Mouse (Mus musculus): ENCODE results near the gene Spata48. TPM values are rescaled to one million over a fixed set of nuclear protein-coding genes. Genes with fewer than 3 reads are reported as not detected.

The Spata48 gene
- polyA plus RNA-seq, 1 experiment from 2014 or later = 4.2 TPM

DNA sequence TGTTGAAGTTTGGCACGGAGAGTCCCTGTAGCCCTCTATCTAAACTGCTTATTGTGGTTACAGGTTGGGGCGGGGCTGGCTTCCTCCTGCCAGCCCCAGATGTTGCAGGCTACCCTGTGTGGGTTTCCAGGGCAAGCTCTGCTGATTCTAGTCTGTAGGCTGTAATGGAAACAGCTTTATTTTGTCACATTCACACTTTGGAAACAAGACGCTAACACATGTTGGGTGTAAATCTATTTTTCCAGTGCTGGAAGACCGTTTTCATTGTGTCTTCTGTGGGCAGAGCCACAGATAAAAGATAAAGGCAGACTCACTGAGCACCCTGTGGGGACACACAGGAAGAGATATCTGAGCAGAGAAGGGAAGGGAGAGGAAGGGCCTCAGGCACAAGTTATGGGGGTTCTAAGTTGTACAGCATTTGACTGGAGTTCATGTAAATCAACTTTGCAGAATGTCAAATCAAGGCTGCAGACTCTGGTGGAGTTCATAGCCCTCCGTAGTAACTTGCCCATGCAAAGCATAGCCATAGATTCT is 60.1 kb downstream of the Spata48 start:
- Histone ChIP-seq H3K4me2 (ENCODE audit: low read depth) (no peak overlapping the region), H3K36me3 (ENCODE audit: control insufficient read depth, insufficient read depth, low read length) (no peaks in the 10 kb centered on the region), H3K27me3 (ENCODE audit: control insufficient read depth, insufficient read depth, low read length) (no peaks in the 10 kb centered on the region), H3K27ac (ENCODE audit: low read depth, low read length) (no peak overlapping the region), H3K9ac (ENCODE audit: low read length) (no peak overlapping the region), H3K4me3 (ENCODE audit: low read depth, low read length) (no peak overlapping the region), H3K9me3 (ENCODE audit: control insufficient read depth, low read length) (no peaks in the 10 kb centered on the region), H3K4me1 (ENCODE audit: control insufficient read depth, insufficient read depth, low read length) (no peaks in the 10 kb centered on the region)
- 81% methylated on average over 5 of the region's 5 CpGs for WGBS
- DNase-seq (ENCODE audit: low spot score) = no peak
- ATAC-seq (ENCODE audit: insufficient read depth, low FRiP score, low TSS enrichment) = no peak

DNA sequence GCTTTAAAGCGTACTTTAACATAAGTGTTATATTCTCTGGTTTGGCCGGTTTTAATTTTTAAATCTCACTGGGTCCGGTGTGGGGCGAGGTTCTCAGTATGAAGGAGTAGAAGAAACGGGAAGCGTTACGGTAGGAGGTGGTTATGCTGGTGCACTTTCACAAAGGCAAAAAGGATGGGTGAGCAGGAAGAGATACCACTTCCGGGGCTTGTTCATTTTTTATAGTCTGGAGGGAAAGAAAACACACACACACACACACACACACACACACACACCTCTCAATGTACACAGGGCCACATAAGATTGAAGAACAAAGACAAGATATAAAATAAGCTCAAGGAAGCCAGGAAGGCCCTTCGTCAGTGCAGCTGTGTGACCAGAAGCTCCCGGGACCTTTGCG is 66.9 kb downstream of the Spata48 start:
- DNase-seq (ENCODE audit: low spot score) (no peak), ATAC-seq (ENCODE audit: insufficient read depth, low FRiP score, low TSS enrichment) (no peak)
- Histone ChIP-seq H3K9me3 (ENCODE audit: control insufficient read depth, low read length) (no peaks in the 10 kb centered on the region), H3K4me1 (ENCODE audit: control insufficient read depth, insufficient read depth, low read length) (no peaks in the 10 kb centered on the region), H3K36me3 (ENCODE audit: control insufficient read depth, insufficient read depth, low read length) (no peaks in the 10 kb centered on the region), H3K4me2 (ENCODE audit: low read depth) (no peak overlapping the region), H3K9ac (ENCODE audit: low read length) (no peak overlapping the region), H3K4me3 (ENCODE audit: low read depth, low read length) (no peak overlapping the region), H3K27me3 (ENCODE audit: control insufficient read depth, insufficient read depth, low read length) (no peaks in the 10 kb centered on the region), H3K27ac (ENCODE audit: low read depth, low read length) (no peak overlapping the region)
- WGBS = 84% methylated on average over 11 of the region's 11 CpGs

DNA sequence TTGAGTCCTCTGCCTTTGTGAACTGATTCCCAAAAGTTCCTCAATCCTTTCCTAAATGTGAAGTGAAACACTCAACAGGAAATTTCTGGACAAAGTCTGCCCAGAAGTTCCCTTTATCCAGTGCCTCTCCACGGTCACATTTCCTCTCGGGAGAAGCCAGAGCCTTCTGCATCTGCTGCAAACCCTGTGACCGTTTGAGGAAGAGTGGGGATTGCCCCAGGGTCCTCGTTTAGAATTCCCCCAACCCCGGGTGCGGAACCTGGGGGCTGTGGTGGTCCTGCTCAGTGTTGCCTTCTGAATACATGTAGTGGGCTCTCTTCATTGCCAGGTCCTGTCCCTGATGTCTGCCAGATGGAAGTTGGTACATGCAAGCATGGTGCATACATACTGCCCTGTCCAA is 67.3 kb downstream of the Spata48 start:
- H3K9ac ChIP-seq (ENCODE audit: low read length) = no peak overlapping the region
- no peaks in the 10 kb centered on the region for H3K4me1 ChIP-seq (ENCODE audit: control insufficient read depth, insufficient read depth, low read length)
- no peak overlapping the region for H3K4me3 ChIP-seq (ENCODE audit: low read depth, low read length)
- H3K27me3 ChIP-seq (ENCODE audit: control insufficient read depth, insufficient read depth, low read length) = no peaks in the 10 kb centered on the region
- no peaks in the 10 kb centered on the region for H3K9me3 ChIP-seq (ENCODE audit: control insufficient read depth, low read length)
- no peak for ATAC-seq (ENCODE audit: insufficient read depth, low FRiP score, low TSS enrichment)
- no peak for DNase-seq (ENCODE audit: low spot score)
- no peak overlapping the region for H3K27ac ChIP-seq (ENCODE audit: low read depth, low read length)
- WGBS = 72% methylated on average over 6 of the region's 6 CpGs
- H3K4me2 ChIP-seq (ENCODE audit: low read depth) = no peak overlapping the region
- no peaks in the 10 kb centered on the region for H3K36me3 ChIP-seq (ENCODE audit: control insufficient read depth, insufficient read depth, low read length)

DNA sequence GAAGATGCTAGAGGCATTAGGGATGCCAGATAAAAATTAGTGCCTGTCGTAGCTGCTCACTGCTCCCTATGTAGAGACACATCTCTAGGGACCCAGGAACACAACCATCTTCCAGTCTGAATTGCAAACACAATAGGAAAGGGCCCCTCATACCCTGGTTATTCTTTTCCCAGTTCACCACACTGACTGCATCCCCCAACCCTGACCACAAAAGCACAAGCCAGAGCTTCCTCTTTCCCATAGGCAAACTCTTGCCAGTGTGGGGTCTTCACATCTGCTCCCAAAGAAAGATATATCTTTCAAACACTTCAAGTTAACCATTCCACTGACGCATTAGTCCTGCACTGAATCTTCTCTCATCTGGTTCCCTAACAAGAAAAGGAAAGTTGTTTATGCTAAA is 68.2 kb downstream of the Spata48 start:
- no peak overlapping the region for H3K4me2 ChIP-seq (ENCODE audit: low read depth)
- DNase-seq (ENCODE audit: low spot score) (no peak), ATAC-seq (ENCODE audit: insufficient read depth, low FRiP score, low TSS enrichment) (no peak)
- H3K36me3 ChIP-seq (ENCODE audit: control insufficient read depth, insufficient read depth, low read length) = no peaks in the 10 kb centered on the region
- H3K9ac ChIP-seq (ENCODE audit: low read length) = no peak overlapping the region
- H3K27ac ChIP-seq (ENCODE audit: low read depth, low read length) = no peak overlapping the region
- no peaks in the 10 kb centered on the region for H3K27me3 ChIP-seq (ENCODE audit: control insufficient read depth, insufficient read depth, low read length)
- H3K4me3 ChIP-seq (ENCODE audit: low read depth, low read length) = no peak overlapping the region
- no peaks in the 10 kb centered on the region for H3K4me1 ChIP-seq (ENCODE audit: control insufficient read depth, insufficient read depth, low read length)
- no peaks in the 10 kb centered on the region for H3K9me3 ChIP-seq (ENCODE audit: control insufficient read depth, low read length)
- 78% methylated on average over 2 of the region's 2 CpGs for WGBS

DNA sequence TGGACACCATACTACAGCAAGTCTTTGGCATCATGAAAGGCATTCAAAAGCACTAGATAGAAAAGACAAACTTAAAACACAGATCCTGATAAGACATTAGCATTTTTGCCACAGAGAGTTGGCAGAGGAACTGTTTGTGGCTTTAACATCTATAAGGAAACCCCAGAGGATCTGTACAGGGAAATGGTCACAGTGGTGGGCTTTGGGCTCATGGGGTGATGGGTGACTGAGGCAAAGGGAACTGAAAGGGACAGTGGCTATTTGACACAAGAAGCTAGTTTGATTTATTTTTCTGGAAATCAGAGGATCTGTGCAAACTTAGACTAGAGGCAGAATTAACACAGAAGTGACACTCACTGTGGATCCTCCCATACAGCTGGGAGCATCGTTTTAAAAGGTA is 74.4 kb downstream of the Spata48 start:
- WGBS = 85% methylated on average over 1 of the region's 1 CpGs
- no peak overlapping the region for H3K4me2 ChIP-seq (ENCODE audit: low read depth)
- DNase-seq (ENCODE audit: low spot score) (no peak), ATAC-seq (ENCODE audit: insufficient read depth, low FRiP score, low TSS enrichment) (no peak)
- no peaks in the 10 kb centered on the region for H3K27me3 ChIP-seq (ENCODE audit: control insufficient read depth, insufficient read depth, low read length)
- no peak overlapping the region for H3K4me3 ChIP-seq (ENCODE audit: low read depth, low read length)
- no peaks in the 10 kb centered on the region for H3K9me3 ChIP-seq (ENCODE audit: control insufficient read depth, low read length)
- no peak overlapping the region for H3K9ac ChIP-seq (ENCODE audit: low read length)
- no peaks in the 10 kb centered on the region for H3K36me3 ChIP-seq (ENCODE audit: control insufficient read depth, insufficient read depth, low read length)
- no peak overlapping the region for H3K27ac ChIP-seq (ENCODE audit: low read depth, low read length)
- no peaks in the 10 kb centered on the region for H3K4me1 ChIP-seq (ENCODE audit: control insufficient read depth, insufficient read depth, low read length)

DNA sequence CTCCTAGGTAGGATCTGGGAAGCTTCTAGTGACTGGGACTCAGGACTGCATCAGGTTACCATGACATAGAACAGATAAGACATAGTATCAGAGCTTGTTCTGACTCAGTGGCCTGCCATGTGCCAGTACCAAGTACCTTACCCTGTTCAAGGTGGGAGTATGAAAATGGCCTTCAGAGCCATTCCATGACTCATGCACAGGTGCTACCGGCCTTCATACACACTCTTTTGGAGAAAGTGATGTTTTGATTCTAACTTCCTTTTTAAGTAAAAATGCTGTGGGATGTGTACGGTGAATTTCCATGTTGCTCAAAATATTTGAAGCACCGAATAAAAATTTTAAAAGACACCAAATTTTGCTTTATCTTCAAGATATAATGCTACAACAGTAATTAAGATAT is 84.1 kb downstream of the Spata48 start:
- Histone ChIP-seq H3K4me3 (ENCODE audit: low read depth, low read length) (no peak overlapping the region), H3K4me1 (ENCODE audit: control insufficient read depth, insufficient read depth, low read length) (no peaks in the 10 kb centered on the region), H3K27me3 (ENCODE audit: control insufficient read depth, insufficient read depth, low read length) (no peaks in the 10 kb centered on the region), H3K9me3 (ENCODE audit: control insufficient read depth, low read length) (no peaks in the 10 kb centered on the region), H3K27ac (ENCODE audit: low read depth, low read length) (no peak overlapping the region), H3K4me2 (ENCODE audit: low read depth) (no peak overlapping the region), H3K9ac (ENCODE audit: low read length) (no peak overlapping the region), H3K36me3 (ENCODE audit: control insufficient read depth, insufficient read depth, low read length) (no peaks in the 10 kb centered on the region)
- 93% methylated on average over 3 of the region's 3 CpGs for WGBS
- DNase-seq (ENCODE audit: low spot score) (no peak), ATAC-seq (ENCODE audit: insufficient read depth, low FRiP score, low TSS enrichment) (no peak)

DNA sequence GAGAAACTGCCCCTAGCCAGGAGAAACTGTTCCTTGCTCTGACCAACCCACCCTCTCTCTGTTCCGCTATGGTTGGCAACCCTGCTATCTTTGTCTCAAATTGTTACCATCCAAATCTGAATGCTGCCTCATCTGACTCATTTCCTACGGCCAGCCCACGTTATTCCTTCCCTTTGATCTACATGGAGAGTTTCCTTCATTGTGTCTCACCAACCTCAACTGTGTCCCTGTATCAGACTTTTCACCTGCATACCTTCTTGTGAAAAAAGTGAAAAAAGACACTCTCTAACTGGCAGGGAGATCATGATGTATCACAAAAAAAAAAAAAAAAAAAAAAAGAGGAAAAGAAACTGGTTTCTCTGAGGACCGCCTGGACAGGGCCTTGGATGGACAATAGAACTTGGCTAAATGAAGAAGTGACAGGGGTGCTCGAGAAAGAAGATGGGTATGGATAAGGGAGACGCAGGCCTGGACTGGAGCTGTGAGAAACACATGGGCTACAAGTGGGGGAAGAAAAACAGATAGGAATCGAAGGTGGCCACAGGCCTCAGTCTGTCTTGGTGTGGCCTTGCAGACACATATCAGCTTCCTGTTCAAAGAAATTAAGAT is 85.1 kb downstream of the Spata48 start:
- H3K9me3 ChIP-seq (ENCODE audit: control insufficient read depth, low read length) = no peaks in the 10 kb centered on the region
- no peak overlapping the region for H3K4me3 ChIP-seq (ENCODE audit: low read depth, low read length)
- no peak overlapping the region for H3K9ac ChIP-seq (ENCODE audit: low read length)
- WGBS = 89% methylated on average over 7 of the region's 7 CpGs
- no peak for ATAC-seq (ENCODE audit: insufficient read depth, low FRiP score, low TSS enrichment)
- no peak overlapping the region for H3K4me2 ChIP-seq (ENCODE audit: low read depth)
- no peak for DNase-seq (ENCODE audit: low spot score)
- no peak overlapping the region for H3K27ac ChIP-seq (ENCODE audit: low read depth, low read length)
- H3K27me3 ChIP-seq (ENCODE audit: control insufficient read depth, insufficient read depth, low read length) = no peaks in the 10 kb centered on the region
- H3K36me3 ChIP-seq (ENCODE audit: control insufficient read depth, insufficient read depth, low read length) = no peaks in the 10 kb centered on the region
- H3K4me1 ChIP-seq (ENCODE audit: control insufficient read depth, insufficient read depth, low read length) = no peaks in the 10 kb centered on the region

DNA sequence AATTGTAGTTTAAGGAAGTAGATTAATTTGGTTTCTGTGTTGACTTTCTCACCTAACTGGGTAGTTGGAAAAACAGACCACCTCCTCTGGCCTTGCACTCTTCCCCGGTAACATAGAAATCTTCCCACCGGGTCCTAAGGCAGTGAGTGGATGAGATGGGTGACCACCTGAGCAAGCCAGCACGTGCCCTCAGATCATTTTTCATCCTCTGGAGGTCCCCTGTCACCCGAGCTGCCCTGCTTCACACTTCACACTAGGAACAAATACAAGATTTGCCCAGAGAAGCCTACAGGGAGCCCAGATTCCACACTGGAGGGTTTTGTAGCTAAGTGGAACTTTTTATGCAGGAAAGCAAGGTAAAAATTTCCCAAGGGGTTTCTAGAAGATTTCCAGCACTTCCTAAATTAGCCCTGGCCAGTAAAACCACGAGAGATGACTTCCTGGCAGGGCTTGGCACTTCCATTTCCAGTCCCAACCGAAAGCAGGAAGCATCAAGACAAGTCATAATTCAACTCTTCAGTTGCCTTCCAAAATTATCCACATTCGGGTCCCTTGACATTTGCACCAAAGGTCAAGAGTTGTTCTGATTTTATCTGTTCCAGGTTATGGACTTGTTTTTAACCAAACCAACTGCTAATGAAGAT is 85.8 kb downstream of the Spata48 start:
- no peak for DNase-seq (ENCODE audit: low spot score)
- Histone ChIP-seq H3K27ac (ENCODE audit: low read depth, low read length) (no peak overlapping the region), H3K4me3 (ENCODE audit: low read depth, low read length) (no peak overlapping the region), H3K36me3 (ENCODE audit: control insufficient read depth, insufficient read depth, low read length) (no peaks in the 10 kb centered on the region), H3K4me2 (ENCODE audit: low read depth) (no peak overlapping the region), H3K9ac (ENCODE audit: low read length) (no peak overlapping the region), H3K9me3 (ENCODE audit: control insufficient read depth, low read length) (no peaks in the 10 kb centered on the region), H3K27me3 (ENCODE audit: control insufficient read depth, insufficient read depth, low read length) (no peaks in the 10 kb centered on the region), H3K4me1 (ENCODE audit: control insufficient read depth, insufficient read depth, low read length) (no peaks in the 10 kb centered on the region)
- ATAC-seq (ENCODE audit: insufficient read depth, low FRiP score, low TSS enrichment) = no peak
- 61% methylated on average over 7 of the region's 7 CpGs for WGBS

DNA sequence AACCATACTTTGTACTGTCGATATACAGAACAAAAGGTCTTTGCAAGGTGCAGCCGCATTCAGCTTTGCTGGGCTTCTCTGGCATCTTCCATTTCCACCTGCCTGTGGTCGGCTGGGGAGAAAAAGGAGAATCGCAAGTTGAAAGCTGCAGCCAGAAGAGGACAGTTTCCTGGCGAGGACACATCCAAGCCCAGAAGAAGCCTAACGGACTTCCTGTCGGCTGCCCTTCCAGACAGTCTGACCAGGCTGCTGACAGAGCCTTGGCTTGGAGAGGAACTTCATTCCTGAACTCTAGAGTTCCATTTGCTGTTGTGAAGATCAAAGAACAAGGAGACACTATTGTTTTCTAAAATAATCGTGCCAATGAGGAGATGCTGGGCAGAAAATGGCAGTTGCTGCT is 93.7 kb downstream of the Spata48 start:
- H3K4me3 ChIP-seq (ENCODE audit: low read depth, low read length) = no peak overlapping the region
- ATAC-seq (ENCODE audit: insufficient read depth, low FRiP score, low TSS enrichment) (no peak), DNase-seq (ENCODE audit: low spot score) (no peak)
- no peak overlapping the region for H3K9ac ChIP-seq (ENCODE audit: low read length)
- WGBS = 76% methylated on average over 8 of the region's 8 CpGs
- no peaks in the 10 kb centered on the region for H3K4me1 ChIP-seq (ENCODE audit: control insufficient read depth, insufficient read depth, low read length)
- no peak overlapping the region for H3K27ac ChIP-seq (ENCODE audit: low read depth, low read length)
- H3K36me3 ChIP-seq (ENCODE audit: control insufficient read depth, insufficient read depth, low read length) = no peaks in the 10 kb centered on the region
- H3K27me3 ChIP-seq (ENCODE audit: control insufficient read depth, insufficient read depth, low read length) = no peaks in the 10 kb centered on the region
- no peak overlapping the region for H3K4me2 ChIP-seq (ENCODE audit: low read depth)
- H3K9me3 ChIP-seq (ENCODE audit: control insufficient read depth, low read length) = no peaks in the 10 kb centered on the region
